Comparison of ENCODE assay signal across 11 mouse cellular contexts in genomic region chr11:3516121-3516520, GRCm38 (mm10). TPM values are rescaled to one million over a fixed set of nuclear protein-coding genes. Genes with fewer than 3 reads are reported as not detected.
DNase-seq lines count a peak whose midpoint lies in the region; ATAC-seq and TF ChIP-seq lines count a peak whose summit lies in the region.
"Had no signal": no experiment of that assay in that cellular context is flagged by ENCODE, and none has a peak within 500 bp of the region (broad histone marks: within the 10 kb centered on the region; RNA-seq: fewer than 3 reads in every experiment).

No protein-coding gene starts in this region.

- H3K4me1 ChIP-seq in hindbrain, embryonic 15.5 days (replicated peaks), result peaks cover 39% of the 10 kb centered on the region
- H3K4me1 ChIP-seq in hindbrain, embryonic 12.5 days, result peaks cover 29% of the 10 kb centered on the region
- peaks cover 0 to 34% of the 10 kb centered on the region in 2 experiments; a peak in 3 of 4 replicates for H3K4me1 ChIP-seq in MEL (ENCODE audit: control insufficient read depth in 1 of 2, insufficient read depth in 2 of 2, low read length in 2 of 2)
- H3K4me1 ChIP-seq in intestine, embryonic 16.5 days (ENCODE audit: control insufficient read depth, insufficient read depth, low read length), result peaks cover 22% of the 10 kb centered on the region

- H3K79me2 ChIP-seq in MEL (ENCODE audit: control insufficient read depth, insufficient read depth, low read length, poor library complexity), result no peaks in the 10 kb centered on the region; the same call in 1 of the 2 replicates

- DNase-seq in cerebellum, adult 9-10 months, result peak; percentile 66
- DNase-seq in cerebellum, postnatal 14 days, result no peak
- DNase-seq in MEL (ENCODE audit: low read depth, low spot score), result peak; percentile 61
- DNase-seq in urinary bladder, adult 18-20 months (ENCODE audit: low spot score in 2 of 2), result no peak
- DNase-seq in embryo, embryonic 10.5 days (ENCODE audit: low spot score), result no peak
- DNase-seq: adrenal gland, postnatal 10 days had no signal

- no peaks in the 10 kb centered on the region for H3K9me3 ChIP-seq in hindbrain, embryonic 15.5 days
- no peaks in the 10 kb centered on the region for H3K9me3 ChIP-seq in hindbrain, embryonic 12.5 days (replicated peaks)
- no peaks in the 10 kb centered on the region for H3K9me3 ChIP-seq in MEL (replicated peaks; ENCODE audit: insufficient read depth, low read length)
- H3K9me3 ChIP-seq in intestine, embryonic 16.5 days (ENCODE audit: control insufficient read depth, low read length), result no peaks in the 10 kb centered on the region
- H3K9me3 ChIP-seq: midbrain, embryonic 13.5 days had no signal

- peak overlapping the region; percentile 60 for H3K4me2 ChIP-seq in hindbrain, embryonic 15.5 days
- no peak overlapping the region for H3K4me2 ChIP-seq in hindbrain, embryonic 12.5 days (replicated peaks)
- peak overlapping the region; percentile 73 for H3K4me2 ChIP-seq in intestine, embryonic 16.5 days (ENCODE audit: low read depth, low read length)

- no peak for TF ChIP-seq EP300 in MEL (IDR thresholded peaks at IDR 0.05; ENCODE audit: low read depth in 1 of 2, low read length in 2 of 2)

- no peaks in the 10 kb centered on the region for H3K36me3 ChIP-seq in hindbrain, embryonic 15.5 days
- peaks cover 14% of the 10 kb centered on the region for H3K36me3 ChIP-seq in hindbrain, embryonic 12.5 days
- peaks cover 0 to 12% of the 10 kb centered on the region in 2 experiments; a peak in 2 of 4 replicates for H3K36me3 ChIP-seq in MEL (ENCODE audit: control insufficient read depth in 1 of 2, insufficient read depth in 2 of 2, low read length in 2 of 2)
- peaks cover 7% of the 10 kb centered on the region; the same call in 1 of the 2 replicates for H3K36me3 ChIP-seq in intestine, embryonic 16.5 days (ENCODE audit: control insufficient read depth, insufficient read depth, low read length)
- H3K36me3 ChIP-seq: midbrain, embryonic 13.5 days had no signal

- H3K4me3 ChIP-seq in hindbrain, embryonic 15.5 days, result peak overlapping the region; percentile 55
- no peak overlapping the region for H3K4me3 ChIP-seq in hindbrain, embryonic 12.5 days
- no peak overlapping the region for H3K4me3 ChIP-seq in MEL (ENCODE audit: control insufficient read depth in 1 of 2, insufficient read depth in 1 of 2, low read depth in 2 of 2, low read length in 2 of 2)
- H3K4me3 ChIP-seq in intestine, embryonic 16.5 days (ENCODE audit: low read length), result peak overlapping the region; percentile 64

- no peak for TF ChIP-seq CTCF in MEL (IDR thresholded peaks at IDR 0.05 in 2 of 3, conservative IDR thresholded peaks at IDR 0.05 in 1 of 3; ENCODE audit: control insufficient read depth in 1 of 3, insufficient read depth in 1 of 3, low read depth in 2 of 3, low read length in 3 of 3, poor library complexity in 1 of 3, severe bottlenecking in 1 of 3)

- 84% methylated on average over 5 of the region's 5 CpGs for WGBS in hindbrain, embryonic 15.5 days
- 82% methylated on average over 5 of the region's 5 CpGs for WGBS in hindbrain, embryonic 12.5 days
- 76% methylated on average over 5 of the region's 5 CpGs for WGBS in intestine, embryonic 16.5 days

- no peak for TF ChIP-seq POLR2A in MEL (IDR thresholded peaks at IDR 0.05; ENCODE audit: control insufficient read depth in 1 of 2, insufficient read depth in 1 of 2, low read depth in 1 of 2, low read length in 2 of 2, poor library complexity in 1 of 2)

- no peak overlapping the region for H3K27ac ChIP-seq in hindbrain, embryonic 15.5 days (replicated peaks)
- no peak overlapping the region for H3K27ac ChIP-seq in hindbrain, embryonic 12.5 days
- peak overlapping the region; percentile 11; the same call in 1 of the 2 replicates for H3K27ac ChIP-seq in MEL (ENCODE audit: control insufficient read depth, low read depth, low read length)
- H3K27ac ChIP-seq in intestine, embryonic 16.5 days (ENCODE audit: low read length), result 0 out of 2 replicates have a peak overlapping the region, but pooled peaks have one; percentile 59
- H3K27ac ChIP-seq: midbrain, embryonic 13.5 days had no signal

- TF ChIP-seq RAD21 in MEL (IDR thresholded peaks at IDR 0.05; ENCODE audit: low read depth, low read length), result no peak

- no peak overlapping the region for H3K9ac ChIP-seq in hindbrain, embryonic 15.5 days
- H3K9ac ChIP-seq in hindbrain, embryonic 12.5 days, result no peak overlapping the region
- H3K9ac ChIP-seq in MEL (ENCODE audit: control insufficient read depth, low read depth, low read length, poor library complexity, severe bottlenecking), result peak overlapping the region; percentile 47; the same call in 1 of the 2 replicates
- peak overlapping the region; percentile 75 for H3K9ac ChIP-seq in intestine, embryonic 16.5 days (ENCODE audit: low read depth, low read length)

- ATAC-seq in hindbrain, embryonic 15.5 days (ENCODE audit: low FRiP score, low read depth), result no peak
- no peak for ATAC-seq in hindbrain, embryonic 12.5 days (ENCODE audit: low FRiP score)
- no peak for ATAC-seq in intestine, embryonic 16.5 days

- 0 out of 2 replicates have a peak, but pooled peaks cover 10% of the 10 kb centered on the region for H3K27me3 ChIP-seq in hindbrain, embryonic 15.5 days
- H3K27me3 ChIP-seq in hindbrain, embryonic 12.5 days, result peaks cover 38% of the 10 kb centered on the region
- H3K27me3 ChIP-seq in MEL (ENCODE audit: control insufficient read depth in 1 of 2, insufficient read depth in 2 of 2, low read length in 2 of 2), result no peaks in the 10 kb centered on the region
- no peaks in the 10 kb centered on the region; the same call in 1 of the 2 replicates for H3K27me3 ChIP-seq in intestine, embryonic 16.5 days (replicated peaks; ENCODE audit: control insufficient read depth, insufficient read depth, low read length)

TF ChIP-seq in MEL, 35 proteins besides CTCF, POLR2A, EP300 and RAD21:
- TF ChIP-seq MYB (IDR thresholded peaks at IDR 0.05; ENCODE audit: low read depth, low read length) (0 out of 2 replicates have a peak, but pooled peaks have one; percentile 10), SIN3A (IDR thresholded peaks at IDR 0.05; ENCODE audit: low read length) (no peak), ZMIZ1 (IDR thresholded peaks at IDR 0.05; ENCODE audit: low read depth, low read length) (0 out of 2 replicates have a peak, but pooled peaks have one; percentile 37), NRF1 (IDR thresholded peaks at IDR 0.05; ENCODE audit: insufficient read depth, low read depth, low read length, poor library complexity, severe bottlenecking) (no peak), BHLHE40 (IDR thresholded peaks at IDR 0.05; ENCODE audit: borderline replicate concordance, low read depth, low read length) (no peak)
TF ChIP-seq in MEL: peak in this region for 2.

RNA-seq across cellular contexts. Expression of gene Selenom, which starts 1.6 kb away (rescaled TPM):
- polyA plus RNA-seq in hindbrain, embryonic 15.5 days (2015; fragmentation: Nextera tagmentation; extraction: Ambion mirVana), result 136 and 139 TPM in 2 replicates
- 78.0 and 83.6 TPM in 2 replicates for polyA plus RNA-seq in hindbrain, embryonic 12.5 days (2016; fragmentation: Nextera tagmentation; extraction: Ambion mirVana)
- total RNA-seq in MEL (2012; rRNA removed), result 28.7 and 29.5 TPM in 2 replicates
- 10 to 100 TPM in 1 of 2 experiments, not detected in 1; 35.4 TPM for polyA plus RNA-seq in MEL (2012; ENCODE audit: insufficient read depth in 1 of 2, insufficient read length in 2 of 2, low read depth in 1 of 2, low replicate concordance in 2 of 2, missing spikeins in 1 of 2)
- 182 and 185 TPM in 2 replicates for polyA plus RNA-seq in intestine, embryonic 16.5 days (2015; fragmentation: Nextera tagmentation; extraction: Ambion mirVana)

RNA-seq across cellular contexts. Expression of gene Inpp5j, which starts 11.5 kb away (rescaled TPM):
- polyA plus RNA-seq in hindbrain, embryonic 15.5 days (2015; fragmentation: Nextera tagmentation; extraction: Ambion mirVana), result 9.3 and 9.8 TPM in 2 replicates
- 0.73 and 1.2 TPM in 2 replicates for polyA plus RNA-seq in hindbrain, embryonic 12.5 days (2016; fragmentation: Nextera tagmentation; extraction: Ambion mirVana)
- total RNA-seq in MEL (2012; rRNA removed), result 0.23 TPM in 2 replicates
- 1 to 10 TPM in 1 of 2 experiments, not detected in 1; 2.9 TPM for polyA plus RNA-seq in MEL (2012; ENCODE audit: insufficient read depth in 1 of 2, insufficient read length in 2 of 2, low read depth in 1 of 2, low replicate concordance in 2 of 2, missing spikeins in 1 of 2)
- 5.6 and 5.9 TPM in 2 replicates for polyA plus RNA-seq in intestine, embryonic 16.5 days (2015; fragmentation: Nextera tagmentation; extraction: Ambion mirVana)

RNA-seq across cellular contexts. Expression of gene Smtn, which starts 24.3 kb away (rescaled TPM):
- polyA plus RNA-seq in hindbrain, embryonic 15.5 days (2015; fragmentation: Nextera tagmentation; extraction: Ambion mirVana), result 18.5 and 19.5 TPM in 2 replicates
- 42.2 TPM in 2 replicates for polyA plus RNA-seq in hindbrain, embryonic 12.5 days (2016; fragmentation: Nextera tagmentation; extraction: Ambion mirVana)
- 203 and 204 TPM in 2 replicates for total RNA-seq in MEL (2012; rRNA removed)
- 100 to 1,000 TPM in 1 of 2 experiments, not detected in 1; 370 TPM for polyA plus RNA-seq in MEL (2012; ENCODE audit: insufficient read depth in 1 of 2, insufficient read length in 2 of 2, low read depth in 1 of 2, low replicate concordance in 2 of 2, missing spikeins in 1 of 2)
- 78.2 and 80.1 TPM in 2 replicates for polyA plus RNA-seq in intestine, embryonic 16.5 days (2015; fragmentation: Nextera tagmentation; extraction: Ambion mirVana)

RNA-seq across cellular contexts. Expression of gene Pla2g3, which starts 28.0 kb away (rescaled TPM):
- polyA plus RNA-seq in hindbrain, embryonic 15.5 days (2015; fragmentation: Nextera tagmentation; extraction: Ambion mirVana), result 1.6 and 2.0 TPM in 2 replicates
- 0.81 and 1.2 TPM in 2 replicates for polyA plus RNA-seq in hindbrain, embryonic 12.5 days (2016; fragmentation: Nextera tagmentation; extraction: Ambion mirVana)
- 0.15 and 0.29 TPM in 2 replicates for total RNA-seq in MEL (2012; rRNA removed)
- polyA plus RNA-seq in MEL (2012; ENCODE audit: insufficient read depth in 1 of 2, insufficient read length in 2 of 2, low read depth in 1 of 2, low replicate concordance in 2 of 2, missing spikeins in 1 of 2), result under 1 TPM in 1 of 2 experiments, not detected in 1; 0.39 TPM
- 0.33 and 0.43 TPM in 2 replicates for polyA plus RNA-seq in intestine, embryonic 16.5 days (2015; fragmentation: Nextera tagmentation; extraction: Ambion mirVana)
- total RNA-seq: granulocyte monocyte progenitor cell, adult 5-6 weeks had no signal

Comparison
In these comparisons a context has a peak if more than half of its experiments do, and no peak if none do; other contexts are left out.
1. DNase-seq: peak in cerebellum, adult 9-10 months (single experiment) and MEL (single experiment); none in cerebellum, postnatal 14 days (0 of 2), urinary bladder, adult 18-20 months (0 of 2) and embryo, embryonic 10.5 days (single experiment).
2. H3K4me3 ChIP-seq: peak in hindbrain, embryonic 15.5 days (single experiment) and intestine, embryonic 16.5 days (single experiment); none in hindbrain, embryonic 12.5 days (single experiment) and MEL (0 of 2).
3. H3K27ac ChIP-seq: peak in MEL (single experiment) and intestine, embryonic 16.5 days (single experiment); none in hindbrain, embryonic 15.5 days (single experiment) and hindbrain, embryonic 12.5 days (single experiment).
4. H3K9ac ChIP-seq: peak in MEL (single experiment) and intestine, embryonic 16.5 days (single experiment); none in hindbrain, embryonic 15.5 days (single experiment) and hindbrain, embryonic 12.5 days (single experiment).